Mouse (Mus musculus): Measurements from ENCODE around the gene Tent5c. TPM values are rescaled to one million over a fixed set of nuclear protein-coding genes. Genes with fewer than 3 reads are reported as not detected.
A peak's percentile ranks its signal among the peaks of the same experiment; 100 is the strongest.
"Not testable (repeated sequence)": the region's sequence is repeated elsewhere in the genome, so short reads cannot be mapped to it uniquely, and the experiment has no call there.

Gene Tent5c
- polyA plus RNA-seq, 1 experiment from 2014 or later, result 6.3 TPM

- Histone ChIP-seq H3K36me3 (no peaks in the 10 kb centered on the region), H3K4me1 (peaks cover 16% of the 10 kb centered on the region), H3K27ac (replicated peaks) (0 out of 2 replicates have a peak overlapping the region, but pooled peaks have one; percentile 34), H3K9ac (no peak overlapping the region), H3K4me3 (replicated peaks) (no peak overlapping the region), H3K27me3 (no peaks in the 10 kb centered on the region), H3K4me2 (replicated peaks) (peak overlapping the region; percentile 27; the same call in 1 of the 2 replicates), H3K9me3 (replicated peaks) (no peaks in the 10 kb centered on the region)
- ATAC-seq (ENCODE audit: insufficient number of reproducible peaks, low FRiP score, low TSS enrichment, low read depth), result no peak
- 6% methylated on average over 10 of the region's 10 CpGs for WGBS
Measured at GRCm38 (mm10) chr3:100417772-100418311, 71.3 kb downstream of the Tent5c start.

GRCm38 (mm10) chr3:100415671-100416070 lies 73.5 kb downstream of the Tent5c start:
- H3K9me3 ChIP-seq (replicated peaks), result no peaks in the 10 kb centered on the region
- ATAC-seq (ENCODE audit: insufficient number of reproducible peaks, low FRiP score, low TSS enrichment, low read depth), result no peak
- peaks cover 24% of the 10 kb centered on the region for H3K4me1 ChIP-seq
- no peaks in the 10 kb centered on the region for H3K36me3 ChIP-seq
- H3K4me3 ChIP-seq (replicated peaks), result no peak overlapping the region
- WGBS, result 74% methylated on average over 5 of the region's 5 CpGs
- H3K27ac ChIP-seq (replicated peaks), result no peak overlapping the region
- no peak overlapping the region for H3K9ac ChIP-seq
- H3K4me2 ChIP-seq (replicated peaks), result no peak overlapping the region
- no peaks in the 10 kb centered on the region for H3K27me3 ChIP-seq

GRCm38 (mm10) chr3:100413586-100413985 lies 75.5 kb downstream of the Tent5c start:
- not testable (repeated sequence) for H3K27ac ChIP-seq (replicated peaks); H3K9ac ChIP-seq; ATAC-seq (ENCODE audit: insufficient number of reproducible peaks, low FRiP score, low TSS enrichment, low read depth); H3K36me3 ChIP-seq; H3K4me3 ChIP-seq (replicated peaks); H3K4me2 ChIP-seq (replicated peaks); H3K27me3 ChIP-seq; H3K9me3 ChIP-seq (replicated peaks)
- WGBS, result 98% methylated on average over 3 of the region's 3 CpGs
- H3K4me1 ChIP-seq, result peaks cover 24% of the 10 kb centered on the region

GRCm38 (mm10) chr3:100411945-100412344 lies 77.2 kb downstream of the Tent5c start:
- Histone ChIP-seq H3K4me1 (peaks cover 8% of the 10 kb centered on the region; the same call in 1 of the 2 replicates), H3K27me3 (no peaks in the 10 kb centered on the region), H3K36me3 (no peaks in the 10 kb centered on the region), H3K4me2 (replicated peaks) (0 out of 2 replicates have a peak overlapping the region, but pooled peaks have one; percentile 15), H3K9ac (no peak overlapping the region), H3K27ac (replicated peaks) (peak overlapping the region; percentile 44), H3K4me3 (replicated peaks) (no peak overlapping the region), H3K9me3 (replicated peaks) (no peaks in the 10 kb centered on the region)
- 48% methylated on average over 7 of the region's 7 CpGs for WGBS
- ATAC-seq (ENCODE audit: insufficient number of reproducible peaks, low FRiP score, low TSS enrichment, low read depth), result peak; percentile 57; the same call in 1 of the 2 replicates

- H3K27me3 ChIP-seq, result no peaks in the 10 kb centered on the region
- no peak overlapping the region for H3K4me2 ChIP-seq (replicated peaks)
- WGBS, result 82% methylated on average over 2 of the region's 2 CpGs
- no peak overlapping the region for H3K27ac ChIP-seq (replicated peaks)
- ATAC-seq (ENCODE audit: insufficient number of reproducible peaks, low FRiP score, low TSS enrichment, low read depth), result no peak
- H3K9me3 ChIP-seq (replicated peaks), result no peaks in the 10 kb centered on the region
- peaks cover 8% of the 10 kb centered on the region; the same call in 1 of the 2 replicates for H3K4me1 ChIP-seq
- H3K9ac ChIP-seq, result no peak overlapping the region
- H3K36me3 ChIP-seq, result no peaks in the 10 kb centered on the region
- no peak overlapping the region for H3K4me3 ChIP-seq (replicated peaks)
Measured at GRCm38 (mm10) chr3:100409280-100409679, 79.8 kb downstream of the Tent5c start.

- Histone ChIP-seq H3K4me1 (peaks cover 8% of the 10 kb centered on the region; the same call in 1 of the 2 replicates), H3K4me2 (replicated peaks) (no peak overlapping the region), H3K27me3 (no peaks in the 10 kb centered on the region), H3K9me3 (replicated peaks) (no peaks in the 10 kb centered on the region), H3K27ac (replicated peaks) (no peak overlapping the region), H3K4me3 (replicated peaks) (no peak overlapping the region), H3K9ac (no peak overlapping the region), H3K36me3 (no peaks in the 10 kb centered on the region)
- no peak for ATAC-seq (ENCODE audit: insufficient number of reproducible peaks, low FRiP score, low TSS enrichment, low read depth)
- 76% methylated on average over 2 of the region's 2 CpGs for whole genome bisulfite sequencing
Measured at GRCm38 (mm10) chr3:100408351-100409043, 80.6 kb downstream of the Tent5c start.

GRCm38 (mm10) chr3:100402656-100403055 lies 86.5 kb downstream of the Tent5c start:
- Histone ChIP-seq H3K4me3 (replicated peaks) (no peak overlapping the region), H3K9me3 (replicated peaks) (no peaks in the 10 kb centered on the region), H3K4me1 (no peaks in the 10 kb centered on the region), H3K9ac (no peak overlapping the region), H3K27ac (replicated peaks) (no peak overlapping the region), H3K27me3 (no peaks in the 10 kb centered on the region), H3K4me2 (replicated peaks) (no peak overlapping the region), H3K36me3 (no peaks in the 10 kb centered on the region)
- 92% methylated on average over 4 of the region's 4 CpGs for WGBS
- no peak for ATAC-seq (ENCODE audit: insufficient number of reproducible peaks, low FRiP score, low TSS enrichment, low read depth)

Other genes starting within 250 kb of the Tent5c start
- gene Man1a2, start 196.2 kb upstream of the Tent5c start, polyA plus RNA-seq (2015; fragmentation: Nextera tagmentation; extraction: Ambion mirVana), result 75.5 and 78.2 TPM in 2 replicates

Measured in embryonic facial prominence, embryonic 15.5 days (tissue).